Mouse (Mus musculus) thymus, postnatal 10 days (tissue): ENCODE results near the gene 3110040M04Rik.
"Not testable (repeated sequence)": the region's sequence is repeated elsewhere in the genome, so short reads cannot be mapped to it uniquely, and the experiment has no call there.

ENCODE experiments used
- DNase-seq, 2 experiments: peaks; one replicate each; pipeline ENCODE4 v3.0.0; 2021; ENCODE audit warnings: low spot score in 2 of 2

The 3110040M04Rik gene

DNA sequence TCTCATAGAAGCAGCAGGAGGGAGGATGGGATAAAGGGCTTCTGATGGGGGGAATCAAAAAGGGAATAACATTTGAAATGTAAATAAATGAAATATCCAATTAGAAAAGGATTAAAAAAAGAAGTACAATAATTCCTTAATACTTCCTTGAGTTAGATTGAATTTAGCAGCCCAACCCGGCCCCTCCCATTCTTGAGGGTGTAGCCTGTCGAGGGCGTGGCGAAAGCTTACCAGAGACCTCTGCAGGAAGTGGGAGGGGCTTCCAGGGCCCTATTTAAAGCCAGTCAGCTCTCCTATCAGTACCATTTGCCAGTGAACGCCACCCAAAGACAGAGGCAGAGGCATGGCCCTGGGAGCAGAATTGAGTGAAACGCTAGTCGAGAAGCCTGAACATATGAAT is 11.8 kb upstream of the 3110040M04Rik start, which contains the start of gene Gm8947:
TSS of gene Gm8947 (plus strand) at position 302 of the 400 bp plus-strand sequence.
- not testable (repeated sequence) for DNase-seq

DNA sequence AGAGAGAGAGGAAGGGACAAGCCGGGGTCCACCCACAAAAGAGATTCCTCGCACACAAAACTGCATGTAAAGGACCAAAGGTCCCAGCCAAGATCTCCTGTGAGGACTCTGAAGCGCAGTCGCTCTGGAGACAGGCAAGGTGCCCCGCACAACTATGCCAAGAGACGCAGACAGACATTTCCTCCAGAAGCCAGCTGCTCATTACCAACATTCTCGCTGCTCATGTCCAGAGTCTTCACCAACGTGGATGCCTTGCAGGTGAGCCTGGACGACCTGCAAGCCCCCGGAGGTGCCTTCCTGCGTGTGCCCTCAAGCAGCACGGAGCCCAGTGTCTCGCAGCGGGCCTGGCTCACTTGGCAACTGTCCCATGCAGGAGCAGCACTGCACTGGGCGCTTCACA is 11.2 kb upstream of the 3110040M04Rik start:
- not testable (repeated sequence) for DNase-seq

DNA sequence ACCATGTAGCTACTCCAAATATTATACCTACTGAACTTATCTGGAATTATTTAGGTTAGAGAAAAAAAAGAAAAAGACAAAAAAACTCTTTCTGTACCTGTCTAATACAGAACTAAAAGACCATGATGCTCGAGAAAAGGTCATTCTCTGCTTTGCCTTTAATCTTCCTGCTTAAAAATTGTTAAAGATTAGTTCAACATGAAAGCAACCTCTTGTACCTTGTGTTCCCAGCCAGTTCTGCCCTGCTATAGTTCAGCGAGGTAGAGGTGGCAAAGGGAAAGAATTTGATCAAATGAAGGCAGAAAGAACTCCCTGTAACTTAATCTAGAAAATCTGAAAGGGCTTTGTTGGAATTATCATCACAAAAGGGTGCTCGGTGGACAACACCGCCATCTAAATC is 7.9 kb upstream of the 3110040M04Rik start:
- not testable (repeated sequence) for DNase-seq

DNA sequence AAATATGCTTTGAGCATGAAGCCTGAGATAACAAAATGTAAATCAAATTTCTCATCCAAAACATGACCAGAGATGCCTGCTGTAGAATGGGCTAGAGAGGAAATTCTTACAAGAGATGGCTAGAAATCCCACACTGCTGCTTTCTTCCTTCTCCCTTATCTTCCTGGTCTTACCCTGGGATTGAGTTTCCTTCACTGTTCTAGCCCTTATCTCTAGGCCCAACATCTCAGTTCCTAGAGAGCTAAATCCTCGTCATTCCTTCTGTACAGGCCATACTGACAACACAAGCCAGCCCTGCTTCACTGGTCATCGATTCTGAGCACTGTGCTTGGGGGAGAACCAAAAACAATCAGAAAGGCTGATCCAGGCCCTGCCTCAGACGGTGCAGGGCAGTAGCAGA is 7.2 kb upstream of the 3110040M04Rik start:
- DNase-seq, result not testable (repeated sequence)

DNA sequence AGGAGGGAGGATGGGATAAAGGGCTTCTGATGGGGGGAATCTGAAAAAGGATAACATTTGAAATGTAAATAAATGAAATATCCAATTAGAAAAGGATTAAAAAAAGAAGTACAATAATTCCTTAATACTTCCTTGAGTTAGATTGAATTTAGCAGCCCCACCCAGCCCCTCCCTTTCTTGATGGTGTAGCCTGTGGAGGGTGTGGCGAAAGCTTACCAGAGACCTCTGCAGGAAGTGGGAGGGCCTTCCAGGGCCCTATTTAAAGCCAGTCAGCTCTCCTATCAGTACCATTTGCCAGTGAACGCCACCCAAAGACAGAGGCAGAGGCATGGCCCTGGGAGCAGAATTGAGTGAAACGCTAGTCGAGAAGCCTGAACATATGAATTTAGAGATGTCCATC is 5.8 kb upstream of the 3110040M04Rik start, which contains the start of gene Gm47995:
TSS of gene Gm47995 (plus strand) at position 329 of the 400 bp plus-strand sequence.
- not testable (repeated sequence) for DNase-seq

DNA sequence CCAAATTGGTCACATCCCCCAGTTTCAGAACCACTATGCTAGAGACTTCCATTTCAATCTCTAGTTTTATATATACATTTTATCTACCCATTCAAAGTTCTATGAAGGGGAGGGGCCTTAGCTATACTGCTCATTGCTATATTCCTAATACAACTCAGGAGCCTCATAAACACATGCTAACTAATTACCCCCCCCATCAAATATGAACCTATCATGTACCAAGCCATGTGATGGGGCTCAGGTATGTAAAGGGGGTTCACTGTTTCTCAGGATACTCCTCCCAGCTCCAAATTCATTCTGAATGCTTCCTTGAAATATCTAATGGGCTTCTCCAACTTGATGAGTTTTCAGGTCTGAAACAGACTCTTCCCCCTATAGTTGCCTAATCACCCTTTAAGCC is 3.3 kb upstream of the 3110040M04Rik start:
- not testable (repeated sequence) for DNase-seq

DNA sequence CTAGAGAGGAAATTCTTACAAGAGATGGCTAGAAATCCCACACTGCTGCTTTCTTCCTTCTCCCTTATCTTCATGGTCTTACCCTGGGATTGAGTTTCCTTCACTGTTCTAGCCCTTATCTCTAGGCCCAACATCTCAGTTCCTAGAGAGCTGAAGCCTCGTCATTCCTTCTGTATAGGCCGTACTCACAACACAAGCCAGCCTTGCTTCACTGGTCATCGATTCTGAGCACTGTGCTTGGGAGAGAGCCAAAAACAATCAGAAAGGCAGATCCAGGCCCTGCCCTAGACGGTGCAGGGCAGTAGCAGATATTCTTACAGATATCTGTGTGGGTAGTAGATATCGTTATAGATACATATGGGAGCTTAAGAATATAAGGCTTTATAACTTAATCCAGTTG is 1.1 kb upstream of the 3110040M04Rik start:
- DNase-seq, result not testable (repeated sequence)

DNA sequence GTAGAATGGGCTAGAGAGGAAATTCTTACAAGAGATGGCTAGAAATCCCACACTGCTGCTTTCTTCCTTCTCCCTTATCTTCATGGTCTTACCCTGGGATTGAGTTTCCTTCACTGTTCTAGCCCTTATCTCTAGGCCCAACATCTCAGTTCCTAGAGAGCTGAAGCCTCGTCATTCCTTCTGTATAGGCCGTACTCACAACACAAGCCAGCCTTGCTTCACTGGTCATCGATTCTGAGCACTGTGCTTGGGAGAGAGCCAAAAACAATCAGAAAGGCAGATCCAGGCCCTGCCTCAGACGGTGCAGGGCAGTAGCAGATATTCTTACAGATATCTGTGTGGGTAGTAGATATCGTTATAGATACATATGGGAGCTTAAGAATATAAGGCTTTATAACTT is 4.6 kb downstream of the 3110040M04Rik start:
- not testable (repeated sequence) for DNase-seq

DNA sequence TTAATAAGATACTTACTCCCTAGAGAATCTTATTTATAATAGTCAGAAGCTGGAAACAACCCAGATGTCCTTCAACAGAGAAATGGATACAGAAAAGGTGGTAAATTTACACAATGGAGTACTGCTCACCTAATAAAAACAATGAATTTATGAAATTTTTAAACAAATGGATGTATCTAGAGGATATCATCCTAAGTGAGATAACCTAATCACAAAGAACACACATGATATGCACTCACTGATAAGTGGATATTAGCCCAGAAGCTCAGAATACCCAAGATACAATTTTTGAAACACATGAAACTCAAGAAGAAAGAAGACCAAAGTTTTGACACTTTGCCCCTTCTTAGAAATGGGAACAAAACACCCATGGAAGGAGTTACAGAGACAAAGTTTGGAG is 5.0 kb downstream of the 3110040M04Rik start:
- not testable (repeated sequence) for DNase-seq

DNA sequence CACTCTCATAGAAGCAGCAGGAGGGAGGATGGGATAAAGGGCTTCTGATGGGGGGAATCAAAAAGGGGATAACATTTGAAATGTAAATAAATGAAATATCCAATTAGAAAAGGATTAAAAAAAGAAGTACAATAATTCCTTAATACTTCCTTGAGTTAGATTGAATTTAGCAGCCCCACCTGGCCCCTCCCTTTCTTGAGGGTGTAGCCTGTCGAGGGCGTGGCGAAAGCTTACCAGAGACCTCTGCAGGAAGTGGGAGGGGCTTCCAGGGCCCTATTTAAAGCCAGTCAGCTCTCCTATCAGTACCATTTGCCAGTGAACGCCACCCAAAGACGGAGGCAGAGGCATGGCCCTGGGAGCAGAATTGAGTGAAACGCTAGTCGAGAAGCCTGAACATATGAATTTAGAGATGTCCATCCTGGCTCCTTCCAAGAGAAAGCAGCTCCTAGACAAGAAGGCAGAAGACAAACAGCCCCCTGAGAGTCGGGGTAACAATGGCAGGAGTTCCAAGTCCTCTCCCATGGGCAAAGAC is 6.0 kb downstream of the 3110040M04Rik start, which contains the start of gene Gm47996:
TSS of gene Gm47996 (plus strand) at position 308 of the 532 bp plus-strand sequence.
- peak; percentile 6 to 12 for DNase-seq

DNA sequence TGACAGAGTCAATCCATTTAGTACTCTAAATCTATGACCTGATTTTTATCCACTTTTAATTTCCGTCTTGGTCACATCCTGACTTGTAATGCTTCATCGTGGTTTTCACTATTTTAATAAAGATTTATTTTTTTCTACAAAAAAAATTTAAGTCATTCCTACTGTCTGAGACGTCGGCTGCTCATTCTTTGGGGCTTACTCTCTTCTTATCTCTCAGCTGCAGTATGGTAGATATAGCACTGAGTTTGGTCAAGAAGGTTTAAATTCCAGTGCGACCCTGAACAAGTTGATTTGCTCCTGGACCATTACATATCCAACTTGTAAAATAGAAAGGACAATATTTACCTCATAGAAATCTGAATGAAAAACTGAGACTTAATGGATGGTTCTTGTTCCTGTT is 7.7 kb downstream of the 3110040M04Rik start:
- not testable (repeated sequence) for DNase-seq

DNA sequence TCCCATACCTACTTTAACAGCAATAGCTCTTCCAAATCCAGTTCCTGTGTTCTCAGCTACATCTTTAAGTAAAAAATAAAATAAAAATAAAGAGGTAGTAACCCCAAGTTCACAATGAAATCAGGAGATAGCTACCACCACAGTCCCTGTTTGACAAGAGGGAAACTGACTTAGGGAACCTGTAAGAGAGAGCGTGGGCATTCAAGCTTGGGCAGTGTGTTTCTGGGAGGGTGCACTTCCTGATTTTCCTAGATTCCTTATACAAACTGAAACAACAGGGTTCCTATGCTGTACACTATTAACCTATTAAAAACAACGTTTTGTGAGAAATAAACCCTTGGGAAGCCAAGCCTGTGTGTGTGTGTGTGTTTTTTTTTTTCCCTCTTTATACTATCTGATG is 10.9 kb downstream of the 3110040M04Rik start:
- DNase-seq, result no peak

DNA sequence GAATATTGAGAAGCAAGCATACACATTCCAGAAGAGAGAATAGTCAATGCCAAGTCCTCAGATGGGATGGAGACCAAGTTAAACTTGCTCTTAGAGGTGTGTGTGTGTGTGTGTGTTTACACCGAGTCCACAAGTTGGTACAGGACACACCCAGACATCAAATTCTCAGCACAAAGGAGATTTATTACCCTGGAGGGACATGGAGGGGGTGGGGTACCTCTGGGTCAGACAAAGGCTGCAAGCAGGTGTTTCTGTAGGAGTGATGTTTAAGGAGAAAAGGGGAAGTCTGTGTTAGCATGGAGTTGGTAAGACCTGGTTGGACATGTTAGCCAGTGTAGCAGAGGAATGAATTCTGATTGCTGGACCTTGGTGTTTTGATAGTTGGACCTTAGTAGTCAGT is 12.1 kb downstream of the 3110040M04Rik start:
- no peak for DNase-seq

DNA sequence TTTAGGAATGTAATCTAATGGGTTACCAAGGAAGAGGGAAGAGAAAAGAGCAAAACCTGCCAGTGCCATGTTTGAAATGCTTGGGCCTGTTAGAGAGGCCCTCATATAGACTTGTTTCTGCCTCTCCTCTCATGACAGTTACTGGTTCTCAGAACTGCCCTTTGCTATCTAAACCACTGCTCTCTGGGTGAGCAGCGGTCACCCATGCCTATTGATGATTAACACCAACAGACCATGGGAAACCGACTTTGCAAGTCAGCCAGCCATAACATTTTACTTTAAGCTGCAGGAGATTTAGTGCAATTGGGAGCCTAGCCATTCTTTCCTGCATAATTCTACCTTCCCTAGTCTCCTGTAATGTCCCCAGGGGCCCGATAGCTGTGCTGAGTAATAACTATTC is 12.5 kb downstream of the 3110040M04Rik start:
- no peak for DNase-seq

DNA sequence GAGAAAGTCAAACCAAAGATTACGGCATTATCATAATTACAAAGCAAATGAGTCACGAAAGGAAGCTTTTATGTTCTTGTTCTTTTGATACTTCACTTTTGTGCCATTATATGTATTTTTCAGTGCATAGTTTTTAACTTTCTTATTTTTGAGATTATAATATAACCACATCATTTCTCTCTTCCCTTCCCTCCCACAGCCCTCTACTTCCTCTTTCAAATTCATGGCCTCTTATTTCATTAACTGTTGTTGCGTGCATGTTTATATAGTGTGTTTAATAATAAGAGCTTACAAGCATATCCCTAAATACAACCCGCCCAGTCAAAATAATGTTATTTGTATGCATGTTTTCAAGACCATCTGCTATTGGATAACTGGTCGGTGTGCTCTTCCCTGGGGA is 15.1 kb downstream of the 3110040M04Rik start:
- DNase-seq, result no peak

DNA sequence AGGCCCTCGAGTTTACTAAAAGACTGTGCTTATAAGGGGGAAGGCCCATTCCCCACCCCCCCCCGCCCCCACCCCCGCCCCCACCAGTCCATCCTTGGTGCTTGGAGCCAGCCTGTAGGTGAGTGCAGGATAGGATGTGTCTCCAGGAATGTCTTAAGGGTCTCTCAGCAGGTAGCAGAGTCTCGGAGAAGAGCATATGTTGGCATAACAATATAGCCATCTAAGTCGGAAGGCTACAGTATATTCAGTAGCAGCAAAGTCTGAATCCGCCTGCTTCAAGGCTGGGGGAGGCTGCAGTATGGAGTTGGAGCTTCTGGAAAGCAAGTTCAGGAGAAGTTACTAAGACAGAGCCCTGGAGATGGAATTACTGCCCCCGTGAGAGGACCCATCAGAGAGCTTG is 16.2 kb downstream of the 3110040M04Rik start:
- DNase-seq, result no peak

DNA sequence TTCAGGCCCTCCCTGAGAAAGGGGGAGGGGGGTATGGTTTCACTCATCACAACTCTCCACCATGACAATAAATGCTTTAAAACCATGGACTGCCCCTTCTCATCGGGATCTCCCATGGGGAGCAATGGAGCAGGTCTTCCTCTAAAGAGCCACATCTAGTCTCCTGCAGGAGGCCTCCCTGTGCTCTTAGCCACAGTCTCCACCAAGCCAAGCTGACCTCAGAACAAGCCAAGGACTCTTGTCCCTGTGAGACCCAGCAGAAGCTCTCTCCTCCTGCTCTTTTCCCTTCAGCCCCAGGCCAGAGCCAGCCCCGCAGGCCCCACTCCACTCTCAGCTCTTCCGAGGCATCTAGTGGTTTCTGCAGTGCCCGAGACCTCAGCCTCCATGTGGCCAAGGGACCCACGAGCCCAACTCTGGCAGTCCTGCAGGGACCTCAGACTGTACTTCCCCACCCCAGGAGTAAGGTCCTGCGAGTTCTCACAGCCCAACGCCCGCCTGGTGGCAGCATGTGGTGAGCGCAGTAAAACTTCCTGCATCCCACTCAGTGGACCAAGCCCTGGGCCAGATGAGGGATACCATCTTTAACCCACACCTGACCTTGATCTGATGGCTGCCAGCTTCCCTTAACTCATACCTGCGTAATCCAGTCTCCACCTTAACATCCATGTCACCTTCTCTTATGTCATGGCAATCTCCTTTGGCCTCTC is 18.8 kb downstream of the 3110040M04Rik start:
- DNase-seq, result no peak

DNA sequence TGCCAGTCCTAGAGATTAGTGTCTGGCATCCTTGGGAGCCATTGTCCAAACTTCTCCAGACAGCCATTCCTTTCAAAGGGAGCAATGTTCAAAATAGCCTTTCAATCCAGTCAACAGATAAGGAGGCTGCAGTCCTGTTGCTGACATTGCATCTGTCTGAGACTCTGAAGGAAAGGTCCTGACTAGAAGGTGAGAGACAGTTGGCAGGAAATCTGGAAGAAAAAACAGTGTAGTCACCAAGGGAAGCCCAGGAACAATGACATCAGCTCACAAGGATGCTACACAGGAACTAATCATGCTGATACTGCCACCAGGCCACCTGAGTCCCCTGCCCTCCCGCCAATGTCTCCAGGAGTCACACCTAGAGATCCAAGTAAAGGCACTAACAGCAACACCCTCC is 19.5 kb downstream of the 3110040M04Rik start:
- no peak for DNase-seq

DNA sequence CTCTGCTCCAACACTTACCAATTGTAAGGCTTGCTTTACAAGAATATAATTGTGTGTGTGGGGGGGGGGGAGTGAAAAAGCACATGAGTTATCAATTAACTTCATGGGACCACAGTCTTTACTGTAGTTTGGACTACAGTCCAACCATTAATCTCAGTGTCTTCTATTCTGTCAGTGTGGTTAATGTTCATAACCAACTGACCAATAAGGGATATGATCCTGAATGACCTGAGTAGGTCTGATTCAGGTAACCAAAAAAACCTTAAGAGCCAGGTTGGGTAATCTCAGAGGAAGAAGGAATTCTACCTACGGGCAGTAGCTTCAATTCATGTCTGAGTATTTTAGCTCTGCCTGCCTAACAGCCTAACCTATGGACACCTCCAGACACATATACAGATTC is 20.6 kb downstream of the 3110040M04Rik start:
- DNase-seq, result no peak

DNA sequence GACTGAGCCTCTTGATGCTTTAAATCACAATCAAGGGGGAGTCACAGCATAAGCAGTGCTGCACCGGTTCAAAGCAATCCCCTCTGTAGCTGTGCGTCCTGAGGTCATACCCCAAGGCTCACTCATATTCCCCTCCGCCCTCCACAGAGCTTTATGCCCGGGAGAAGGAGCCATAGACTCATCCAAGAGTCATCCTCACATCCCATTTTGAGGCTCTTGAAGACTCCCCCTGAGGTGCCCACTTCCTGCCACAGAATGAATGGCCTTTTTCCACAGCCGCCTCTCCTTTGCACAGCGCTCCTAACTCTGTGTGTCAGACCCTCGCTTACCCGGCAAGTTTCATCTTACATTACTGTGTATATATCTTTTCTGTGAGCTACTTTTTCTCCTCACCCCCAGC is 23.6 kb downstream of the 3110040M04Rik start:
- no peak for DNase-seq

DNA sequence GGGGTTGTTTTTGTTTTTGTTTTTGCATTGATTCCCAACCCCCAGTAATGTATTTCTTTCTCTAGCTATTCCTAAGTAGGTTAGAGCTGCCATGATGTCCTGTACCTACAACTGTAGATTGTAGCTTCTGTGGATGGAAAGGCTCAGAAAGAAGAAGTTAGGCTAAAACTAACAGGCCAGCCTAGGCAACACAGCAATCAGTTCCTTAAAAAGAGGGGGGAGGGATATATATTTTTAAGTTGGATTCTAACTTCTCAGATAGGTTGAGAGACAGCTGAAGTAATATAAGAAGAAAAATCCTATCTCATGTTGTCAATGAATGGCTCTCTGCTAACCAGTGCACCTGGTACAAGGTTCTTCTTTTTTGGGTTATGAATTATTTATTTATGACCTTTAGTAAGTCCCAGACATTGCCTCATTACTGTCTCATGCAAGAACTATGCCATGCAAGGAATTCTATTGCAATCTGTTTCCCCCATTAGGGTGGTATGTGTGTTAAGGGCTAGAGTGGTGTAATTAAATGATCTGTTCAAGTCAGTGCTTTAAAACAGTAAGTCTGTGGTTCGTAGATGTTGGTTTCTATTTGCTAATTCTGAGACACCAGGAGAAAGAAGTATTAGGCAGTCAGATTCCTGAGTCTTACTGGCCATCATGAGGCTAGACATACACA is 24.5 kb downstream of the 3110040M04Rik start:
- no peak for DNase-seq

DNA sequence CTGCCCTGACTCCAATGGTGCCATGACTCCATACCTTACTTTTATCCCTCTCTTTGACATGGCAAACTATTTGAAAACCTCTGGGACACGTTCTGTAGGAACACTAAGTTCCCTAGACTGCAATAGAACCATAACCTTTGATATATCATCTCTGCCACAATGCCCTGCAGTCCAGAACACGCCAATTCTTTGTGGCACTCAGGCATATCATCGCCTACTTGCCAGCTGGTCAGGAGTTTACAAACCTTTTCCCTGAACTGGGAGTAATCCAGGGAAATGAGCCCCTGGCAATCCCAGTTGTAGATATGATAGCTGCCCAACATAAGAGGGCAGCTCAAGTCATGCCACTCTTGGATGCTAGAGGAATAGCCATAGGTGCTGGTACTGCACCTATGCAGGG is 28.4 kb downstream of the 3110040M04Rik start:
- DNase-seq, result no peak

DNA sequence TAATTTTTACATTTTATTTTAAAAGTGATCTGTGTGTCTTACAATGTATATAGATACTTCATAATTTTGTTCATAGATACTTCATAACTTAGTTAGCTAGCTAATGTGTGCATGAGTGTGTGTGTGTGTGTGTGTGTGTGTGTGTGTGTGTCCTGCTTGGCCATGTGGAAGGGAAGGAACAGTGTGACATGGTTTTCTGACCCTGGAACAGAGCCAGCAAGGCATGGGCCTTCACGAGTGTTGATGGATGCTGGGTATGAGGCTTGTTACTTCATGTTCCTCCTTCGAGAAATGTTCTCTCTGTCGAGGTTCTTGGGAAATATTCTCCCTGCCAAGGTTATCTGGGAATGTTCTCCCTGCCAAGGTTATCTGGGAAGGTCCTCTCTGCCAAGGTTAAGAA is 29.8 kb downstream of the 3110040M04Rik start:
- DNase-seq, result no peak
